Mouse (Mus musculus) 3T3-L1 (cell line): ENCODE measurements around the gene B230217C12Rik.
"Not testable (repeated sequence)": the region's sequence is repeated elsewhere in the genome, so short reads cannot be mapped to it uniquely, and the experiment has no call there.

ENCODE experiments used
- DNase-seq: peaks from one replicate; pipeline ENCODE4 v3.0.0-alpha.2; 2015; ENCODE audit warnings: low read depth, low spot score

B230217C12Rik gene

DNA sequence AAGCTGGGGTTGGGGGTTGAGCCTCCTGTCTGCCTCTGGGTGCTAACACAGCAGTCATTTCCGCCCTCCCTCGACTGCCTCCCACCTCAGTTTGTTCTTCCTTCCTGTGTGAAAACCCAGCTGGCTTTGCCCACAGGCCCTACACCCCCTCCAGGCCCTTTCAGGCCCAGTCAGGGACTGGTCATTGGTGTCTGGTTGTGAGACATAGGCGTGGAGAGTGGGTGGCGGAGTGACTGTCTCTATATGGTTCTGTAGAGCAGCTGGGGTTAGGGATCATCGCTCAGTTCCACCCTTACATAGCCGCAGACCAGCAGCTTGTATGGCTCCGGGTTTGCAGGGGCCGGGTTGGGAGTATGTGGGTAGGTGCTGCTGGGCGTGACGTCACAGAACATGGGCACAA lies 15.3 kb upstream of the B230217C12Rik start:
- no peak for DNase-seq

DNA sequence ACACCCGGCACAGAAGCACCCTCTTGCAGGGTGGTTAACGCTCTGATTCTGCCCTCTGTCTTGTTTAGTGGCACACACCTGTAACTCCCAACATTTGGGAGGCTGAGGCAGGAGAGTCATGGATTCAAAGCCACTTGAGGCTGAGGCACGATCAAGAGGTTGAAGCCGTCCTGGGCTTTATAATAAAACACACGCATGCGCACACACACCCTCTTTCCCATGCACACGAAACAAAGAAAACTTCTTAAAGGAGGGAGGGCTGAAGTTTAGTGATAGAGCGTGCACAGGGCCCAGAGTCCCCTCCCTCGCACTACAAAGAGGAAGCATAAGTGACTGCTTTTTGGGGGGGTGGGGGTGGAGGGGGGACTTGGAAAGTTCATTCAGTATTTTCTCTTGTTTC lies 14.6 kb upstream of the B230217C12Rik start:
- DNase-seq, result no peak

DNA sequence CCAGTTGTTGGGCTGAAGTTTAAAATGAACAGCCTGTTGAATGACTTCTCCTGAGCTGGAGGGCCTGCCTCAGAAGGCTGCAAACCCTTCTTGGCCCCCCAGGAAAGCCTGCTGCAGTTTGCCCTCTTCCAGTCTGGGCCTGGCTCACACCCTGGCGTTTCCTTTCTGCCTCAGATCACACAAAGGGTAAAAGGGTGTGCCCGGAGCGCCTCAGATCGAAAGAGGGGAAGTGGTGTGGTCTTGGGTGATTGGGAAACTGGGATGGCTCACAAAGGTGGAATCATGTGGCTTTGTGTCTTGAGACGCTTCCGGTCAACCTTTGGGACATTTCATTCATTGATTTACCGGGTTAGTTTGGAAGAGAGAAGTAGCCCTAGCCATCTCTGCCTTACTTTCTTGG lies 14.2 kb upstream of the B230217C12Rik start:
- DNase-seq, result no peak

DNA sequence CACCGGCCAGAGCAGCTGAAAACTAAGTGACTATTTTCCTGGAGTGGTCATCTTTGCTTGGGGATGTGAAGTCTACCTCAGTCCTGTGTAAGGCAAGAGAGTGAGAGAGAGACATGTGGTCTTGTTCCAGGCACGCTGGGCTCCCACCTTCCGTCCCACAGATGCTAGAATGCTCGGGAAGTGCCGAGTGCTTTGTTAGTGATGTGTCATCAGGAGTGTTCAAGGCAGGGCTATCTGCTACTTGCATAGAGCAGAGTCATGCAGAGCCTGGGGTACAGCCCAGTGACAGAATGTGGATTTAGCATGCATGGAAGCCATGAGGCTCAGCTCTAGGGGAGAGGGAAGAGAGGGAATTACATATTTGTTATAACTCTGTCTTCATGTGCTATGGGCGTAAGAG lies 12.9 kb upstream of the B230217C12Rik start:
- no peak for DNase-seq

DNA sequence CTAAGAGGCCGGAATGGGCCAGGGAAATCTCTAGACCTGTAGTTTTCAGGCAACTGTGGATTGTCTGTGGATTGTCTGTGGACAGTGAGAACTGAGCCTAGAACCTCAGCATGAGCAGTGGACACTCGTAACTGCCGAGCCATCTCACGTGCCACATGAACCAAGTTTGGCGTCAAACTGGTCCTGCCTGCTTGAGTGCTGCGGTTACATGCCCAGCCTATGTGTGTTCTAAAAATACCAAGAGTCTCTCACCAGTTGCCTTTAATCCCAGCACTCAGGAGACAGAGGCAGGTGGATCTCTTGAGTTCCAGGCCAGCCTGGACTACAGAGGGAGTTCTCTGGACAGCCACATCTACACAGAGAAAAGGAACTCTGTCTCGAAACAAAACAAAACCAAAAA lies 11.2 kb upstream of the B230217C12Rik start:
- DNase-seq, result no peak

DNA sequence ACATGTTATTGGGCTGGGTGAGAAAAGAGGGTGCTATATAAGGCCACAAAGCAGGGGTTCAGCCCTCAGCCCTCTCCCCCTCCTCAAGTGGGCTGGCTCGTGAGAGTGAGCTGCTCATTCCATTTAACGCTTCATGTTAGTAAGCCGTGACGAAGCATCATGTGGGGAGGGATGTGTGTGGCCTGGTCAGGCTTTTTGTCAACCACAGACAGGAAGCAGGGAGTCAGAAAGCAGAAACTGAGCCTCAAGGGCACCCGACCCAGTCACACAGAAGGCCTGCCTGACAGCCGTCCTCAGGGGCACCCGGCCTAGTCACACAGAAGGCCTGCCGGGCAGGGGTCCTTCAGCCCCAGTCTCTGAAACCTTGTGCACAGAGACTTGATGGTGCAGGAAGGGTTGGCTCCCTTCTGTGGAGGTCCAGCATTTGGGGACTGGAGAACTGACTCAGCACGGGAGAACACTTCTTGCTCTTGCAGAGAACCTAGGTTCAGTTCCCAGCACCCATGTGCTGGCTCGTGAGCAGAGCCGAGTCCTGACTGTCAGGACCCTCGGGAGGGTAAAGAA lies 10.6 kb upstream of the B230217C12Rik start:
- no peak for DNase-seq

DNA sequence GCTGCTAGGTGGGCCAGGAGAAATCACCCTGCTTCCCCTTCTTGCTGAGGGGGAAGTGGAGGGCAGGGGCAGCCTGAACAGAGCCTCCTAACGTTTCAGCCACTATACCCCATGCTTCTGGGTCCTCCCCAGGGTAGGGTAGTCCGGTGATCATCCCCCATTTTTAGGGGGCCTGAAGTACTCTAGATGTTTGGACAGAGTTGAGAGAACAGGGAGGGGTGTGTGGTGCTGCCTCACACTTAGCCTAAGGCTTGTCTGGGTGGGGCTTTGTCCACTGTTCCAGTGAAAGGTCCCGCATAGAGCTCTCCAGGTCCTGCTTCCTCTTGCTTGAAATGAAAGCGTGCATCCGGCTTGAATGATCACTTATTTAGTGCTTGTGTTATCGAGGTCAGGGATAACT lies 10.1 kb upstream of the B230217C12Rik start:
- DNase-seq, result no peak

DNA sequence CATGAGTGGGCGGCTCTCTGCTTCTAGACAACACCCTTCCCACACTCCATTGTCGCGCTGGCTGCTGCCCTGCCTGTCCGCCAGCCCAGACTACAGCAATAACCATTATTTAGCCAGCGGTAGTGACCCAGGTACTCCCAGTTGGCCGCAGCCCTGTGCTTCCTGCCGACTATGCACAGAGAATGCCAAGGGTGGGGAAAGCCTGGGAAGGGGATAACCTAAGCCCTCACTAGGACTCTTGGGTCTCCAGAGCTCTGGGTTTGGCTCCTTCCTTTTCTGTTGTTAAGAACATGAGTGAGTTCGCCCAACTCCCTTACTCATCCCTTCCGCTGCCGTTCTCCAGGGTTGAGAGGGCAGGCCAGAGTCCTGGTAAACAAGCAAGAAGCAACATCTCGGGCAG lies 8.6 kb upstream of the B230217C12Rik start:
- DNase-seq, result no peak

DNA sequence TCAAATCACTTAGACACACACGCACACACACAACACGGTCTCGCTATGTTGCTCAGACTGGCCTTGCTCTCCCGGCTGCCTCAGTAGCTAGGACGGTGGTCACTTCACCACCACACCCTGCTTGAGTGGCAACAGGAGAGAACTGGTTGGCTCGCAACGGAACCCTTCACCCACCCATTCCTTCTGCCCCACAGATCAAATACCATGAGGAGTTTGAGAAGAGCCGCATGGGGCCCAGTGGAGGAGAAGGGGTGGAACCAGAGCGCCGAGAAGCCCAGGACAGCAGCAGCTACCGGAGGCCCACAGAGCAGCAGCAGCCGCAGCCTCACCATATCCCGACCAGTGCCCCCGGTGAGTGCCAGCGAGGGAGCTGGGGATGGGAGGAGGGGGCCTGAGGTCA lies 7.2 kb upstream of the B230217C12Rik start:
- no peak for DNase-seq

DNA sequence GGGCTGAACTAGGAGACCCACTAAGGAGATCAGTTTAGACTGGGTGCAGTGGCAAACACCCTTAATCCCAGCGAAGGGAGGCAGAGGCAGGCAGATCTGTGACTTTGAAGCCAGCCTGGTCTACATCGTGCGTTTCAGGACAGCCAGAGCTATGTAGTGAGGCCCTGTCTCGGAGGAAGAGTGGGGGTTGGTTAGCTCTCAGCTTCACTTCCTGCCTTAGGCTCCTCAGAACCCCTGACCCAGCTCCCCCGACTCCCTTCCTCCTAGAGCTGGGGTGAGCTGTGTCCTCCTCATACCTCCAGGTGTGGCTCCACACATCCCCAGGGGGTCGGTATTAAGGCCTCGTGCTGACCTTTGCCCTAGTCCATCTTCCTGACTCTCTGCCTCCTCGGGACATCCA lies 4.0 kb upstream of the B230217C12Rik start:
- no peak for DNase-seq

DNA sequence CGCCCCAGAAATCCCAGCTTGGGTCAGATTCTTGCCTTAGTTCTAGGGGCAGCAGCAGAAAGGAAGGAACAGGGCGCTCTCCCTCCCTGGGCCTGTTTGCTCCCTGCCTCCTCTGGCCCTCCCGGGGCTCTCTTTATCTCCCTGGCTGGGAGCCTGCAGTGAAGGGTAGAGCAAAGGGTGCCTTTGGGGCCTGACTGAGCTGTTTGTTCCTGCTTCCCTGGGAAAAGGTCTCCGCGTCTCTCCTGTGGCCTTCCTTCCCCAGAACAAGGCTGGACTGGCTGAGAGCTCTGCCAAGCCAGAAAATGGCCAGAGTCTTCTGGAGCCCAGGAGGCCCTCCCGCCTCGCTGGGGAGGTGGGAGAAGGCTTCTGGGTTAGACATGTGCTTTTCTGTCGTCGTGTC lies 3.5 kb upstream of the B230217C12Rik start:
- not testable (repeated sequence) for DNase-seq

DNA sequence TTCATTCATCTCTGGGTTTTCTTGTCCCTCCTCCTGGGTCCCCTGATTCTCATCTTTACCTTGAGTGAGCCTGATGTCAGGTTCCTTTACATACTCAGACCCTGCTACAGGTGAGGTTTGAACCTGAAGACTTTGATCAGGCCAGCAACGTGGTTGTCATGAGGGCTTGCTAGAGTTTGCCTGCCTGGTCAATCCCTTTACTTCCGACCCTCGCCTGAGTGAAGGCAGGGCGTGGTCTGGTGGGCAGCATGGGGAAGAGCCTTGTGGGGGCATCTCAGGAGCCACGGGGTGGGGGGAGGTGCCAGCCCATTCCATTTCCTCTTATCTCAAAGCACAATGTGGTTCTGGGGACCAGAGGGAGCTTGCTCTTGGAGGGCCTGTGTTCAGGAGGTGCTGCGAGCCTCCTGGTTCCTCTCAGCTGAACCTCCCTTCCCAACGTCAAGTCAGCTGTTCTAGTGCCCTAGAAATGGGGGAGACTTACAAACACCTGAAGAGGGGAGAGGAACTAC lies 2.9 kb upstream of the B230217C12Rik start:
- no peak for DNase-seq

DNA sequence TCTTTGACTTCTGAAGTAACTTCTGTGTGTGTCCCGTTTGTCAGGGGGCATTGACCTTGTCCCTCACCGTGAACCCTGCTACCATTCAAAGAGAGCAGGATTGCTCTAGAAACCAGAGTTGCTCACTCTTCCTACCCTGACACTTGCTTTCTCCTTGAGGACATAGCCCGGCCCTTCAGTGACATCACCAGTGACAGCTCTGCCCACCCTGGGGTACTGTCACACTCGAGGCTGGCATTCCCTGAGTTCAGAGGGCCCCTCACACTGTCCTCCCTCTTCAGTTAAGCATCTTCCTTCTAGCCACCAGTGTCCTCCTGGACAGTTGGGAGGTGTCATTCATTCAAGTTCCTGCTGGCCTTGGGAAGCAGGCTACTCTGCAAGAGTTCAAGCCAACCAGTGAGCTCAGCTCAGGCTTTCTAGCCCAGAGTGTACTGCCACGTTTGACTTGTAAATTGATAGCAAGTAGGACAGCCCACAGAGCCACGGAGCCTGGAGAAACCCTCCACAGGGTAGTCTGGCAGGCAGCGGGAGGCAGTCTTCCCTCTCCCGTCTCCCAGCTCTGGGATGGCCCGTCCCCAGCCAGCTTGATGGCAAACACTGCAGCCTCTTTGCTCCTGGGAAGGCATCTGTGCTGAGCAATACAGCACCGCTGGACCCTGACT lies 1.7 kb upstream of the B230217C12Rik start:
- DNase-seq, result no peak

DNA sequence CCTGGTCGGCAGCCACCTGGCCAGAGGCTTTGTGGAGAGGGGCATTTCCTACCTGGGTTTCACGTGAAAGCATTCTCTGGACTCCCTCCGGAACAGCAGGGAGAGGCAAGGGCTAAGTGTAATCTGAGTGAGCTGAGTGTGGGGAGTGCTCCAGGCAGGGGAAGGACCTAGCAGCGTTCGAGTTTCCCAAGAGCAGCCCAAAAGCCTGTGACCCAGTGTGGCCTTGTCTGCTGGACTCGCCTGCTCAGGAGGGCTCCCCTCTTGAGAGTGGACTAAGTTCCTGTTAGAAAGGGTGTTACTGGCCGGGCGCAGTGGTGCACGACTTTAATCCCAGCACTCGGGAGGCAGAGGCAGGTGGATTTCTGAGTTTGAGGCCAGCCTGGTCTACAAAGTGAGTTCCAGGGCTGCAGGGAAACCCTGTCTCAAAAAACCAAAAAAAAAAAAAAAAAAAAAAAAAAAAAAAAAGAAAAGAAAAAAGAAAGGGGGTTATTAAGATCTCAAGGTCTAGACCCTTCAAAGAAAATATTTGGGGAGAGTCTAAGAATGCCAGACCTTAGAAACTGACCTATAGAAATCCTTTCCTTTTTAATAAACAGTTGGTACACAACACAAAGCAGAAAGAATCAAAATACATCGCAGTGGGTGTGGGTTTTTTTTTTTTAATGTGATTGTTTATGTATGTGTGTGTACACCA lies 992 bp upstream of the B230217C12Rik start:
- no peak for DNase-seq

DNA sequence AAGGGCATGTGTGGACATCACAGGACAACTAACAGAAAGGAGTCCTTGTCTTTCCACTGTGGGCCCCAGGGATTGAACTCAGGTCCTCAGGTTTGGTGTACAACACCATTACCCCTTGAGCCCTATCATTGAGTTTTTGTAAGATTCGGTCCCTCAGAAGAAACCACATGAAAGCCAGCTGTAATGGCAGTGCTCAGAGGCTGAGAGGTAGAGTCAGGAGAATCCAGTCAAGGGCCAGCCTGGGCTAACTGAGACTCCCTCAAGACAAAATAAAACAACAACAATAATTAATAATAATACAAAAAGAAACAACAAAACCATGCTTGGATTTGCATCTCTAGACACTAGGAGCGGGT lies 467 bp upstream of the B230217C12Rik start:
- no peak for DNase-seq

DNA sequence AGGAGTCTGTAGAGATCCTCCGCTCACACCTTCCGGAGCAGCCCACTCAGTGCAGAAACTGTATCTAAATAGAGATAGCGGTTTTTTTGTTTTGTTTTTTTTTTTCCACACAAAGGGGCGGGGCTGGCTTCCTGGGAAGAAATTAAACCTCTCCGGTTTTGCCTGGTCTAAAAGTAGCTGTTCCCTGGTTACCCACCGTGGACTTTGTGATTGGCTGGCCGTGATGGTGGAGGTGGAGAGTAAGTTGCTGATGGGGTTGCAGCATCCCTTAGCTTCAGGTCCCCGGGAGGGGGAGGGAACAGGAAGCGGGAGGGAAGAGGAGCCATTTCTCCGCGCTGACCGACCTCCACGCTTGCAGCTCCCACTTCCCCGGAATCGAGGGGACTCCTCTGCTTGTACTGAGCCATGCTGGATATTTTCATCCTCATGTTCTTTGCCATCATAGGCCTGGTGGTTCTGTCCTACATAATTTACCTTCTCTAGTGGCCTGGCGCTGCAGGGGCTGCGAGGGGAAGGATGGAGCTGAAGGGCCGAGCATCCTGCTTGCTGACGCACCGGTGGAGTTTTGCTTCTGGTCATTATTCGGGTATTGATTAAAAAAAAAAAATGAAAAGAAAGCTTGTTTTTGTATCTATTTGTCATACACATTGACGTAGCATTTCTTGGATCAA lies 546 bp downstream of the B230217C12Rik start:
- DNase-seq, result peak; percentile 98

DNA sequence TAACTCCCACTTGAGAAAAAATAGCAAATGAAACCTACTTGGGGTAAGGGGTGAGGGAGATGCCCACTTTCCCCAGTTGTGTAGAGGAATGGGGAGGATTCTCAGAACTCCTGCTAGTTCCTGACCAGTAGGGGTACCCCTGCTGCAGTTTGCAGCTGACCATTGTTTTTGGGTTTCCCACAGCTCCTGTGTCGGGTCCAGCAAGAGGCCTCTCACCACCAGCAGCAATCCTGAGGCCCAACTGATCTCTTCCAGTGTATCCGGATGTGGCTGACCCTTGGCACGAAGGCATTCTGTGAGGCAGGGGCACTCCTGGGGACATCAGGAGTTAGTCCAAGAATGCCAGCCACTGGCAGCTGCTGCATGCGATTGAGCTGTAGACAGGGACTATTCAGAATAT lies 1.4 kb downstream of the B230217C12Rik start:
- DNase-seq, result peak; percentile 52

DNA sequence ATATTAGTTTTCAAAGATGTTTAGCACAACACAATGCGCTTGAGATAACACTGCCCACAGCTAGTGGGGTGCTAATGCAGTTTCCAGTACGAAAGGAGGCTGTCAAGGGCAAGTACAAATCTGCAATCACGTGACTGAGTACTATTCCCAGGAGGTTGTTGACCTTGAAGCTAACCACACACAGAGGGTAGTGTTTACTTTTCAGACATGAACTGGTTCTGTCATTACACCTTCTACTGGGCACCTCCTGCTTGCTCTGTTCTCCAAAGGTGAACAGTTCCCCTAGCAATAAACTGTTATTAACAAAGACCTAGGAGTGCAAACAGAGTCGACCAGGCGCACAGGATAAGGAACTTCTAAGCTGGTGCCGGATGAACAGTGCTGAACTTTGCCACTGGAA lies 9.8 kb downstream of the B230217C12Rik start:
- no peak for DNase-seq

DNA sequence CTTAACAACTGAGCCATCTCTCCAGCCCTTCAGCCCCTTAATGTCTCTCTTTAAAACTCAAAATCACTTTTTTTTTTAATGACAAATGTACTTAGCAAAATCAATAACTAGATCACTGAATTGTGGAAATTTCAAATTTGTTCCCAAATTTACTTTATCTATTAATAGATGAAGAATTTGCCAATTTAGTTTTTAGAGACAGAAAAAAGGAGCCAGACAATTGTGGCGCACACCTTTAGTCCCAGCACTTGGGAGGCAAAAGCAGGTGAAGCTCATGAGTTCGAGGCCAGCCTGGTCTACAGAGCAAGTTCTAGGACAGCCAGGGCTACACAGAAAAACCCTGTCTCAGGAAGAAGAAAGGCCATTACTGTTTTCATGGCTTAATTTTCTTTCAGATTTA lies 11.0 kb downstream of the B230217C12Rik start:
- DNase-seq, result no peak

DNA sequence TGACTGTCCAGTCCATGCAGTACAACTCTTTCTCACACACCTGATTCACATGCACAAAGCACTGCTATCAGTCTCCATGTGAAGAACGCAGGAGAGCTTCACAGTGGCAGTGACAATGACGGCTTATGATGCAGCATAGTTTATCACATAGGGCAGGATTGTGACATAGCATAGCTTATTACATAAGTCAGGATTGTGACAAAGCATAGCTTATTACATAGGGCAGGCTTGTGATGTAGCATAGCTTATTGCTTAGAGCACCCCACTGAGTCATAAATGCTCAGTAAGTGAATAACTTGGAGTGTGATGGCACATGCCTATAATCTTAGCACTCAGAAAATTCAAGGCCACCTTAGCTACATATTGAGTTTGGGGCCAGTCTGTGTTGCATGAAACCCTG lies 14.9 kb downstream of the B230217C12Rik start:
- DNase-seq, result no peak

DNA sequence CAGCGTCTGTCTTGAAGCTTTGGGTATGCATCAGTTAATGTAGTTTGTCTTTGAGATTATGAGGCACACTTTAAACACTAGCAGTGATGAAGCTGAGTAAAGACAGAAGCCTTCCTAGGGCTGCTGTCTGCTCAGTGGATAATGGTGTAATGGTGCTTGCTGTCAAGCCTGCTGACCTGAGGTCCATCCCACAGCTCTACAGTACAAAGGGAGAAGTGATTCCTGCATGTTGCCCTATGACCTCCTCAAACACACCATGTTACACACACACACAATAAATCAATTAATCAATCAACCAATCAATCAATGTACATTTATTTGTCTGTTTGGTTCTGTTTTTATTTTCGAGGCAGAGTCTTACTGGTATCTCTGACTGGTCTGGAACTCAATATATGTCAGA lies 21.6 kb downstream of the B230217C12Rik start:
- DNase-seq, result no peak

DNA sequence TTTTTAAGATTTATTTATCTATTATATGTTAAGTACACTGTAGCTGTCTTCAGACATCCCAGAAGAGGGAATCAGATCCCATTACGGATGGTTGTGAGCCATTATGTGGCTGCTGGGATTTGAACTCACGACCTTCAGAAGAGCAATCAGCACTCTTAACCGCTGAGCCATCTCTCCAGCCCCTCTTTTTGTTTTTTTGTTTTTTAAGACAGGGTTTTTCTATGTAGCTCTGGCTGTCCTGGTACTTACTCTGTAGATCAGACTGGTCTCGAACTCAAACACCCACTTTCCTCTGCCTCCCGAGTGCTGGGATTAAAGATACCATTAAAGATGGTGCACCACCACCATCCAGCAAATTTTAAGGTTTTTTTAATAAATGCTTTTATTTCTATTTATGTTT lies 24.8 kb downstream of the B230217C12Rik start:
- no peak for DNase-seq
